ENCODE assay signal across 12 mouse cellular contexts in genomic region chr3:30130495-30130894, GRCm38 (mm10).
DNase-seq lines count a peak whose midpoint lies in the region; ATAC-seq and TF ChIP-seq lines count a peak whose summit lies in the region.
"Had no signal": no experiment of that assay in that cellular context is flagged by ENCODE, and none has a peak within 500 bp of the region (broad histone marks: within the 10 kb centered on the region; RNA-seq: fewer than 3 reads in every experiment).

No protein-coding gene starts in this region.

- H3K27me3 ChIP-seq in midbrain, postnatal 0 days (ENCODE audit: insufficient read depth, low read length): no peaks in the 10 kb centered on the region
- no peaks in the 10 kb centered on the region for H3K27me3 ChIP-seq in midbrain, embryonic 13.5 days
- H3K27me3 ChIP-seq in liver, embryonic 12.5 days (replicated peaks): no peaks in the 10 kb centered on the region
- H3K27me3 ChIP-seq: hindbrain, embryonic 12.5 days; limb, embryonic 13.5 days had no signal

- no peaks in the 10 kb centered on the region for H3K9me3 ChIP-seq in midbrain, postnatal 0 days (ENCODE audit: low read length)
- no peaks in the 10 kb centered on the region for H3K9me3 ChIP-seq in midbrain, embryonic 13.5 days
- H3K9me3 ChIP-seq in liver, embryonic 12.5 days (replicated peaks): no peaks in the 10 kb centered on the region
- H3K9me3 ChIP-seq: hindbrain, embryonic 12.5 days; limb, embryonic 13.5 days had no signal

- H3K9ac ChIP-seq in midbrain, postnatal 0 days (replicated peaks; ENCODE audit: low read length, poor library complexity, severe bottlenecking): no peak overlapping the region
- no peak overlapping the region for H3K9ac ChIP-seq in midbrain, embryonic 13.5 days (replicated peaks)
- no peak overlapping the region for H3K9ac ChIP-seq in liver, embryonic 12.5 days
- H3K9ac ChIP-seq: hindbrain, embryonic 12.5 days; limb, embryonic 13.5 days had no signal

- no peaks in the 10 kb centered on the region for H3K36me3 ChIP-seq in midbrain, postnatal 0 days (ENCODE audit: insufficient read depth, low read length)
- H3K36me3 ChIP-seq in midbrain, embryonic 13.5 days: no peaks in the 10 kb centered on the region
- H3K36me3 ChIP-seq in liver, embryonic 12.5 days: no peaks in the 10 kb centered on the region
- H3K36me3 ChIP-seq: hindbrain, embryonic 12.5 days; limb, embryonic 13.5 days had no signal

- TF ChIP-seq CTCF in midbrain, postnatal 0 days (IDR thresholded peaks at IDR 0.05): no peak

- ATAC-seq in midbrain, postnatal 0 days (ENCODE audit: low FRiP score): no peak
- no peak for ATAC-seq in midbrain, embryonic 13.5 days
- ATAC-seq in liver, embryonic 12.5 days: no peak
- ATAC-seq: activated CD4-positive, CD25-positive, alpha-beta regulatory T cell, adult 4 months had no signal

- no peaks in the 10 kb centered on the region for H3K4me1 ChIP-seq in midbrain, postnatal 0 days (ENCODE audit: insufficient read depth, low read length)
- no peaks in the 10 kb centered on the region for H3K4me1 ChIP-seq in midbrain, embryonic 13.5 days (replicated peaks)
- no peaks in the 10 kb centered on the region for H3K4me1 ChIP-seq in liver, embryonic 12.5 days
- H3K4me1 ChIP-seq: hindbrain, embryonic 12.5 days had no signal

- no peak overlapping the region for H3K4me3 ChIP-seq in midbrain, postnatal 0 days (ENCODE audit: low read depth, low read length)
- H3K4me3 ChIP-seq in midbrain, embryonic 13.5 days (replicated peaks): no peak overlapping the region
- no peak overlapping the region for H3K4me3 ChIP-seq in liver, embryonic 12.5 days
- H3K4me3 ChIP-seq: hindbrain, embryonic 12.5 days; layer of hippocampus, adult 2 months; limb, embryonic 13.5 days had no signal

- peak; percentile 1 for DNase-seq in cerebellum, adult 9-10 months
- no peak for DNase-seq in cerebellum, adult 11 months
- peak; percentile 40 for DNase-seq in midbrain, postnatal 0 days (ENCODE audit: low spot score)
- peak; percentile 41 to 65 for DNase-seq in lung, adult 18-20 months
- DNase-seq in left cerebral cortex, adult 11 months (ENCODE audit: low spot score): no peak
- DNase-seq in layer of hippocampus, postnatal 10 days (ENCODE audit: low spot score in 2 of 2): no peak

- no peak overlapping the region for H3K4me2 ChIP-seq in midbrain, postnatal 0 days (ENCODE audit: low read depth, low read length, poor library complexity, severe bottlenecking)
- H3K4me2 ChIP-seq in midbrain, embryonic 13.5 days (replicated peaks): no peak overlapping the region
- H3K4me2 ChIP-seq in liver, embryonic 12.5 days: no peak overlapping the region
- H3K4me2 ChIP-seq: hindbrain, embryonic 12.5 days; limb, embryonic 13.5 days had no signal

- WGBS in midbrain, postnatal 0 days: 64% methylated on average over 4 of the region's 4 CpGs
- WGBS in midbrain, embryonic 13.5 days: 72% methylated on average over 4 of the region's 4 CpGs
- 67% methylated on average over 4 of the region's 4 CpGs for WGBS in liver, embryonic 12.5 days (ENCODE audit: insufficient replicate concordance)

- H3K27ac ChIP-seq in midbrain, postnatal 0 days (ENCODE audit: low read depth, low read length): no peak overlapping the region
- no peak overlapping the region for H3K27ac ChIP-seq in midbrain, embryonic 13.5 days
- H3K27ac ChIP-seq in liver, embryonic 12.5 days: no peak overlapping the region
- H3K27ac ChIP-seq: hindbrain, embryonic 12.5 days; layer of hippocampus, adult 2 months; limb, embryonic 13.5 days had no signal

Comparison
In these comparisons a context has a peak if more than half of its experiments do, and no peak if none do; other contexts are left out.
1. DNase-seq: peak in cerebellum, adult 9-10 months (single experiment), midbrain, postnatal 0 days (single experiment) and lung, adult 18-20 months (2 of 2); none in cerebellum, adult 11 months (single experiment), left cerebral cortex, adult 11 months (single experiment) and layer of hippocampus, postnatal 10 days (0 of 2).